Mouse (Mus musculus) CH12.LX (cell line): ENCODE results near the gene Zfp629. TPM values are rescaled to one million over a fixed set of nuclear protein-coding genes. Genes with fewer than 3 reads are reported as not detected.
A peak's percentile ranks its signal among the peaks of the same experiment; 100 is the strongest.

ENCODE experiments used
- DNase-seq: peaks from one replicate; pipeline ENCODE4 v3.0.0-alpha.2; 2013; ENCODE audit errors: extremely low read depth
- H3K27ac ChIP-seq: 2 replicates; pipeline ENCODE4 v1.5.1; 2012; ENCODE audit warnings: low read depth, mild to moderate bottlenecking, control low read depth, moderate library complexity; ENCODE audit not compliant: insufficient read depth
- H3K27me3 ChIP-seq: replicated peaks from 2 replicates; pipeline ENCODE3; 2012; ENCODE audit warnings: inconsistent platforms
- H3K36me3 ChIP-seq, 2 experiments: replicated peaks in 1 of 2; 2 replicates each; pipeline versions ENCODE3 to v1.6.1; 2012; ENCODE audit warnings: inconsistent platforms in 1 of 2, low read length in 1 of 2, mild to moderate bottlenecking in 1 of 2, mixed read lengths in 1 of 2, moderate library complexity in 1 of 2; ENCODE audit not compliant: control insufficient read depth in 1 of 2, insufficient read depth in 1 of 2
- H3K4me1 ChIP-seq, 2 experiments: 2 replicates each; pipeline ENCODE4 v1.6.1; 2012; ENCODE audit warnings: inconsistent platforms in 1 of 2, moderate library complexity in 1 of 2; ENCODE audit not compliant: insufficient read depth in 2 of 2, control insufficient read depth in 1 of 2
- H3K4me2 ChIP-seq: 2 replicates; pipeline ENCODE4 v1.6.1; 2012; ENCODE audit warnings: low read depth, mild to moderate bottlenecking, control low read depth; ENCODE audit not compliant: poor library complexity, insufficient read depth, severe bottlenecking
- H3K4me3 ChIP-seq, 3 experiments: fragments of 150-350 bp in 1 of 3; sonication (generic) in 1 of 3; replicated peaks in 1 of 3; 2 replicates each; pipeline versions ENCODE3 to v1.5.1; 2011 to 2012; ENCODE audit warnings: low read depth in 2 of 3, low read length in 2 of 3, mild to moderate bottlenecking in 2 of 3, moderate library complexity in 2 of 3, control low read depth in 1 of 3, improper control_type of control experiment in 1 of 3, inconsistent platforms in 1 of 3, mixed read lengths in 1 of 3; ENCODE audit not compliant: poor library complexity in 1 of 3
- H3K79me2 ChIP-seq: replicated peaks from 2 replicates; pipeline ENCODE4 v1.6.1; 2012; ENCODE audit warnings: mild to moderate bottlenecking, moderate library complexity; ENCODE audit not compliant: control insufficient read depth, poor library complexity, insufficient read depth, severe bottlenecking; ENCODE audit errors: extremely low read depth
- H3K9ac ChIP-seq: 2 replicates; pipeline ENCODE4 v1.6.1; 2012; ENCODE audit warnings: low read depth, mild to moderate bottlenecking, control low read depth, moderate library complexity; ENCODE audit not compliant: insufficient read depth
- H3K9me3 ChIP-seq: replicated peaks from 2 replicates; pipeline ENCODE3; 2012; ENCODE audit warnings: low read length, inconsistent platforms, mixed read lengths
- BHLHE40 ChIP-seq: IDR thresholded peaks from 2 replicates; pipeline ENCODE4 v1.6.1; 2011; ENCODE audit warnings: mild to moderate bottlenecking, low read depth, low read length, improper control_type of control experiment
- CHD1 ChIP-seq: IDR thresholded peaks from 2 replicates; pipeline ENCODE4 v1.6.1; 2012; ENCODE audit warnings: low read depth, low read length, improper control_type of control experiment, inconsistent platforms
- CTCF ChIP-seq, 2 experiments: IDR thresholded peaks in 1 of 2; conservative IDR thresholded peaks in 1 of 2; 2 replicates each; pipeline ENCODE4 v1.5.1; 2011 to 2012; ENCODE audit warnings: low read depth in 2 of 2, low read length in 2 of 2, improper control_type of control experiment in 1 of 2, inconsistent platforms in 1 of 2, mild to moderate bottlenecking in 1 of 2, moderate library complexity in 1 of 2
- ELF1 ChIP-seq: IDR thresholded peaks from 2 replicates; pipeline ENCODE4 v1.6.1; 2014; ENCODE audit warnings: low read depth, mild to moderate bottlenecking, inconsistent platforms, low read length, improper control_type of control experiment
- EP300 ChIP-seq: IDR thresholded peaks from 2 replicates; pipeline ENCODE4 v1.6.1; 2011; ENCODE audit warnings: low read length, improper control_type of control experiment
- GABPA ChIP-seq: IDR thresholded peaks from 2 replicates; pipeline ENCODE4 v1.6.1; 2012; ENCODE audit warnings: low read depth, low read length, improper control_type of control experiment, inconsistent platforms; ENCODE audit not compliant: insufficient replicate concordance
- IRF4 ChIP-seq: IDR thresholded peaks from 2 replicates; pipeline ENCODE4 v1.6.1; 2014; ENCODE audit warnings: low read depth, mild to moderate bottlenecking, inconsistent platforms, low read length, improper control_type of control experiment
- JUN ChIP-seq: IDR thresholded peaks from 2 replicates; pipeline ENCODE4 v1.6.1; 2011; ENCODE audit warnings: low read depth, mild to moderate bottlenecking, low read length, improper control_type of control experiment, moderate library complexity; ENCODE audit not compliant: insufficient read depth
- KAT2A ChIP-seq: IDR thresholded peaks from 2 replicates; pipeline ENCODE4 v1.6.1; 2012; ENCODE audit warnings: low read length, improper control_type of control experiment, inconsistent platforms; ENCODE audit not compliant: insufficient replicate concordance
- MAX ChIP-seq: IDR thresholded peaks from 2 replicates; pipeline ENCODE4 v1.6.1; 2011; ENCODE audit warnings: low read length, improper control_type of control experiment
- MAZ ChIP-seq: IDR thresholded peaks from 2 replicates; pipeline ENCODE4 v1.6.1; 2012; ENCODE audit warnings: low read depth, mild to moderate bottlenecking, inconsistent platforms, low read length, improper control_type of control experiment, moderate library complexity
- MXI1 ChIP-seq: IDR thresholded peaks from 2 replicates; pipeline ENCODE4 v1.6.1; 2011; ENCODE audit warnings: mild to moderate bottlenecking, low read depth, low read length, improper control_type of control experiment
- NRF1 ChIP-seq: IDR thresholded peaks from 2 replicates; pipeline ENCODE4 v1.6.1; 2014; ENCODE audit warnings: low read depth, mild to moderate bottlenecking, inconsistent platforms, low read length, improper control_type of control experiment, moderate library complexity
- PAX5 ChIP-seq: IDR thresholded peaks from 2 replicates; pipeline ENCODE4 v1.6.1; 2012; ENCODE audit warnings: low read length, inconsistent platforms, mixed read lengths
- POLR2AphosphoS2 ChIP-seq: IDR thresholded peaks from 2 replicates; pipeline ENCODE4 v1.6.1; 2011; ENCODE audit warnings: low read depth, low read length, improper control_type of control experiment
- SIN3A ChIP-seq: IDR thresholded peaks from 2 replicates; pipeline ENCODE4 v1.6.1; 2012; ENCODE audit warnings: low read length, improper control_type of control experiment, inconsistent platforms
- TBP ChIP-seq: conservative IDR thresholded peaks from 2 replicates; pipeline ENCODE4 v1.6.1; 2011; ENCODE audit warnings: low read depth, low read length, improper control_type of control experiment
- TCF12 ChIP-seq: IDR thresholded peaks from 2 replicates; pipeline ENCODE4 v1.6.1; 2014; ENCODE audit warnings: low read depth, mild to moderate bottlenecking, inconsistent platforms, low read length, improper control_type of control experiment
- USF2 ChIP-seq: conservative IDR thresholded peaks from 2 replicates; pipeline ENCODE4 v1.6.1; 2011; ENCODE audit warnings: low read depth, low read length, improper control_type of control experiment
- ZC3H11A ChIP-seq: IDR thresholded peaks from 2 replicates; pipeline ENCODE4 v1.6.1; 2012; ENCODE audit warnings: low read depth, mild to moderate bottlenecking, inconsistent platforms, low read length, improper control_type of control experiment
- ZKSCAN1 ChIP-seq: IDR thresholded peaks from 2 replicates; pipeline ENCODE4 v1.6.1; 2012; ENCODE audit warnings: low read depth, inconsistent platforms, low read length, improper control_type of control experiment, borderline replicate concordance
- dilution Hi-C: fragments of 300-500 bp; cut with MboI; formaldehyde crosslinking; loops from 2 replicates; pipeline ENCODE4 v1.14.3; 2020; ENCODE audit warnings: low sequenced_read_pairs; ENCODE audit not compliant: extremely low pct_unique_long_range_greater_than_20kb, extremely low pct_ligation_motif_present
- in situ Hi-C: fragments of 300-500 bp; cut with MboI; formaldehyde crosslinking; loops from 3 replicates; pipeline ENCODE4 v1.14.3; 2019; ENCODE audit warnings: low sequenced_read_pairs, low pct_ligation_motif_present, low pct_unique_long_range_greater_than_20kb, mixed read lengths
- polyA plus RNA-seq: library from polyadenylated mRNA; unstranded; fragments of >175 nt; gene quantifications from 2 replicates; pipeline ENCODE4 v1.2.1, GENCODE M21; 2012; ENCODE audit warnings: low read depth; ENCODE audit not compliant: insufficient read length
- total RNA-seq, 2 experiments: library from RNA; depleted of rRNA; stranded (reverse); fragments of 300-350 nt in 1 of 2; fragments of >200 nt in 1 of 2; gene quantifications; 2 replicates each; pipeline ENCODE4 v1.2.3; 2012 to 2014

The Zfp629 gene
- total and polyA plus RNA-seq, 3 experiments: 0.38 to 3.2 (median 0.94) TPM

- in situ Hi-C loops: no loop called here
- dilution Hi-C loops: no loop called here
- peaks cover 72 to 87% of the 10 kb centered on the region in 2 experiments for H3K36me3 ChIP-seq
Measured at GRCm38 (mm10) chr7:127601735-127602134, 13.9 kb downstream of the Zfp629 start.

DNA sequence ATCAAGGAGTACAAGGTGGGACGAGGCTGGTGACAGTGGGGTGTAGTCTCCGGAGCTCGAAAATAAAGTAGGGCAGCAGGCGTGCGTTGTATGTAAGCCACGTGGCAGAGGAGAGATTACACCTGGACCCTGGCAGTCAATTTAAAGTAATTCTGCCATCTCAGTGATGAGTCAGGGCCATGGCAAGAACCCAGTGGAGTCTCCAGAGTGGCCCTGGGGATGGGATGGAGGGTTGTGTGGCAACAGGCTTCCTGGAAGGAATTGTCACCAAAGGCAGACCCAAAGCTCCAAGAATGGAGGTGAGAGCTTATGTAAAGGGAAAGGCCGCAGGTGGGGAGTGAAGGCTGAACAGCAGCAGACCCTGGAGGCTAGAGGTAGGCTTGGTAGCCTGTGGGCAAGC lies 15.0 kb downstream of the Zfp629 start:
- dilution Hi-C loops: no loop called here
- H3K27me3 ChIP-seq: no peaks in the 10 kb centered on the region

More at GRCm38 (mm10) chr7:127601735-127602134, 13.9 kb downstream of the Zfp629 start:
- Histone ChIP-seq H3K4me3 (no peak overlapping the region), H3K79me2 (no peaks in the 10 kb centered on the region), H3K9ac (no peak overlapping the region), H3K27me3 (no peaks in the 10 kb centered on the region), H3K4me2 (no peak overlapping the region), H3K4me1 (peaks cover 5 to 41% of the 10 kb centered on the region in 2 experiments; a peak in 3 of 4 replicates), H3K27ac (no peak overlapping the region), H3K9me3 (no peaks in the 10 kb centered on the region)
- DNase-seq: no peak
- TF ChIP-seq NRF1 (no peak), JUN (no peak), MAX (no peak)

GRCm38 (mm10) chr7:127596747-127597146 lies 18.9 kb downstream of the Zfp629 start:
- H3K36me3 ChIP-seq: peaks cover 90 to 98% of the 10 kb centered on the region in 2 experiments
- no peaks in the 10 kb centered on the region for H3K9me3 ChIP-seq
- TF ChIP-seq ZKSCAN1: no peak
- 0 out of 2 replicates have a peak, but pooled peaks have one; percentile 9 for TF ChIP-seq BHLHE40
- H3K4me2 ChIP-seq: no peak overlapping the region
- H3K4me3 ChIP-seq: peak overlapping the region in 1 of 3 experiments; percentile 53
- H3K27ac ChIP-seq: peak overlapping the region; percentile 33; the same call in 1 of the 2 replicates
- H3K27me3 ChIP-seq: no peaks in the 10 kb centered on the region
- H3K79me2 ChIP-seq: no peaks in the 10 kb centered on the region
- H3K9ac ChIP-seq: no peak overlapping the region
- H3K4me1 ChIP-seq: peaks cover 3 to 78% of the 10 kb centered on the region in 2 experiments; a peak in 3 of 4 replicates
- dilution Hi-C loops (no loop called here), in situ Hi-C loops (no loop called here)
- peak; percentile 58 for DNase-seq

More for the DNA sequence above, 15.0 kb downstream of the Zfp629 start:
- in situ Hi-C loops: no loop called here
- no peak overlapping the region for H3K4me2 ChIP-seq
- peaks cover 83 to 96% of the 10 kb centered on the region in 2 experiments for H3K36me3 ChIP-seq
- H3K27ac ChIP-seq: no peak overlapping the region
- no peaks in the 10 kb centered on the region for H3K9me3 ChIP-seq
- TF ChIP-seq KAT2A (no peak), CHD1 (no peak), ELF1 (no peak), MAZ (no peak), CTCF (conservative IDR thresholded peaks at IDR 0.05 in 1 of 2, IDR thresholded peaks at IDR 0.05 in 1 of 2; ENCODE audit: low read depth in 2 of 2, low read length in 2 of 2) (no peak), GABPA (no peak), POLR2AphosphoS2 (no peak), TBP (no peak), IRF4 (no peak), EP300 (no peak), PAX5 (no peak), ZKSCAN1 (no peak), USF2 (no peak), ZC3H11A (no peak), TCF12 (no peak), BHLHE40 (no peak), SIN3A (no peak), JUN (no peak), MXI1 (no peak)
- TF ChIP-seq, all 38 proteins: peak for 0
- peaks cover 8 to 52% of the 10 kb centered on the region in 2 experiments for H3K4me1 ChIP-seq
- no peak for DNase-seq
- no peaks in the 10 kb centered on the region for H3K79me2 ChIP-seq
- H3K9ac ChIP-seq: no peak overlapping the region
- no peak overlapping the region for H3K4me3 ChIP-seq
